Mouse (Mus musculus): Measurements from ENCODE around the gene Gm20458. TPM values are rescaled to one million over a fixed set of nuclear protein-coding genes. Genes with fewer than 3 reads are reported as not detected.

Gene Gm20458
- polyA plus RNA-seq, 1 experiment from 2014 or later: 23.3 TPM

- no peak overlapping the region for H3K4me2 ChIP-seq (ENCODE audit: low read length)
- H3K36me3 ChIP-seq (ENCODE audit: insufficient read depth, low read length): no peaks in the 10 kb centered on the region
- ATAC-seq (replicated peaks; ENCODE audit: low FRiP score, low read depth) (no peak), DNase-seq (ENCODE audit: low spot score) (no peak)
- no peaks in the 10 kb centered on the region for H3K9me3 ChIP-seq (replicated peaks; ENCODE audit: low read length)
- 60% methylated on average over 11 of the region's 14 CpGs for WGBS
- no peak overlapping the region for H3K4me3 ChIP-seq (replicated peaks; ENCODE audit: low read depth, low read length)
- TF ChIP-seq CTCF (IDR thresholded peaks at IDR 0.05; ENCODE audit: low read depth): no peak
- H3K4me1 ChIP-seq (replicated peaks; ENCODE audit: insufficient read depth, low read length): no peaks in the 10 kb centered on the region
- 0 out of 2 replicates have a peak overlapping the region, but pooled peaks have one; percentile 37 for H3K27ac ChIP-seq
- H3K9ac ChIP-seq (ENCODE audit: low read depth, low read length): no peak overlapping the region
- no peaks in the 10 kb centered on the region for H3K27me3 ChIP-seq (ENCODE audit: insufficient read depth, low read length)
Measured at GRCm38 (mm10) chr2:164512121-164512909, 51.5 kb downstream of the Gm20458 start.

- Histone ChIP-seq H3K36me3 (ENCODE audit: insufficient read depth, low read length) (no peaks in the 10 kb centered on the region), H3K4me1 (replicated peaks; ENCODE audit: insufficient read depth, low read length) (no peaks in the 10 kb centered on the region), H3K27me3 (ENCODE audit: insufficient read depth, low read length) (no peaks in the 10 kb centered on the region), H3K4me3 (replicated peaks; ENCODE audit: low read depth, low read length) (no peak overlapping the region), H3K9ac (ENCODE audit: low read depth, low read length) (no peak overlapping the region), H3K27ac (no peak overlapping the region), H3K4me2 (ENCODE audit: low read length) (no peak overlapping the region), H3K9me3 (replicated peaks; ENCODE audit: low read length) (no peaks in the 10 kb centered on the region)
- WGBS: 58% methylated on average over 8 of the region's 8 CpGs
- ATAC-seq (replicated peaks; ENCODE audit: low FRiP score, low read depth): no peak
- peak; percentile 42 for DNase-seq (ENCODE audit: low spot score)
- TF ChIP-seq CTCF (IDR thresholded peaks at IDR 0.05; ENCODE audit: low read depth): no peak
Measured at GRCm38 (mm10) chr2:164513389-164513788, 52.6 kb downstream of the Gm20458 start.

GRCm38 (mm10) chr2:164514916-164515315 lies 54.1 kb downstream of the Gm20458 start:
- TF ChIP-seq CTCF (IDR thresholded peaks at IDR 0.05; ENCODE audit: low read depth): no peak
- Histone ChIP-seq H3K27me3 (ENCODE audit: insufficient read depth, low read length) (no peaks in the 10 kb centered on the region), H3K4me2 (ENCODE audit: low read length) (no peak overlapping the region), H3K4me1 (replicated peaks; ENCODE audit: insufficient read depth, low read length) (no peaks in the 10 kb centered on the region), H3K36me3 (ENCODE audit: insufficient read depth, low read length) (no peaks in the 10 kb centered on the region), H3K4me3 (replicated peaks; ENCODE audit: low read depth, low read length) (no peak overlapping the region), H3K9me3 (replicated peaks; ENCODE audit: low read length) (no peaks in the 10 kb centered on the region), H3K27ac (no peak overlapping the region), H3K9ac (ENCODE audit: low read depth, low read length) (no peak overlapping the region)
- ATAC-seq (replicated peaks; ENCODE audit: low FRiP score, low read depth) (no peak), DNase-seq (ENCODE audit: low spot score) (no peak)
- 83% methylated on average over 3 of the region's 3 CpGs for WGBS

GRCm38 (mm10) chr2:164515897-164516296 lies 55.1 kb downstream of the Gm20458 start:
- H3K9ac ChIP-seq (ENCODE audit: low read depth, low read length): no peak overlapping the region
- no peak overlapping the region for H3K27ac ChIP-seq
- H3K27me3 ChIP-seq (ENCODE audit: insufficient read depth, low read length): no peaks in the 10 kb centered on the region
- H3K36me3 ChIP-seq (ENCODE audit: insufficient read depth, low read length): no peaks in the 10 kb centered on the region
- no peaks in the 10 kb centered on the region for H3K4me1 ChIP-seq (replicated peaks; ENCODE audit: insufficient read depth, low read length)
- H3K4me2 ChIP-seq (ENCODE audit: low read length): no peak overlapping the region
- TF ChIP-seq CTCF (IDR thresholded peaks at IDR 0.05; ENCODE audit: low read depth): no peak
- no peaks in the 10 kb centered on the region for H3K9me3 ChIP-seq (replicated peaks; ENCODE audit: low read length)
- WGBS: 60% methylated on average over 9 of the region's 9 CpGs
- DNase-seq (ENCODE audit: low spot score) (no peak), ATAC-seq (replicated peaks; ENCODE audit: low FRiP score, low read depth) (no peak)
- no peak overlapping the region for H3K4me3 ChIP-seq (replicated peaks; ENCODE audit: low read depth, low read length)

- H3K9me3 ChIP-seq (replicated peaks; ENCODE audit: low read length): no peaks in the 10 kb centered on the region
- TF ChIP-seq CTCF (IDR thresholded peaks at IDR 0.05; ENCODE audit: low read depth): no peak
- 82% methylated on average over 11 of the region's 11 CpGs for WGBS
- no peaks in the 10 kb centered on the region for H3K36me3 ChIP-seq (ENCODE audit: insufficient read depth, low read length)
- no peak overlapping the region for H3K27ac ChIP-seq
- no peak for DNase-seq (ENCODE audit: low spot score)
- no peaks in the 10 kb centered on the region; the same call in 1 of the 2 replicates for H3K4me1 ChIP-seq (replicated peaks; ENCODE audit: insufficient read depth, low read length)
- no peak overlapping the region for H3K4me2 ChIP-seq (ENCODE audit: low read length)
- H3K9ac ChIP-seq (ENCODE audit: low read depth, low read length): no peak overlapping the region
- no peak overlapping the region for H3K4me3 ChIP-seq (replicated peaks; ENCODE audit: low read depth, low read length)
- no peaks in the 10 kb centered on the region for H3K27me3 ChIP-seq (ENCODE audit: insufficient read depth, low read length)
- no peak for ATAC-seq (replicated peaks; ENCODE audit: low FRiP score, low read depth)
Measured at GRCm38 (mm10) chr2:164516592-164516991, 55.8 kb downstream of the Gm20458 start.

- 38% methylated on average over 9 of the region's 10 CpGs for WGBS
- Histone ChIP-seq H3K4me3 (replicated peaks; ENCODE audit: low read depth, low read length) (no peak overlapping the region), H3K36me3 (ENCODE audit: insufficient read depth, low read length) (no peaks in the 10 kb centered on the region), H3K27me3 (ENCODE audit: insufficient read depth, low read length) (no peaks in the 10 kb centered on the region), H3K4me1 (replicated peaks; ENCODE audit: insufficient read depth, low read length) (no peaks in the 10 kb centered on the region; the same call in 1 of the 2 replicates), H3K9ac (ENCODE audit: low read depth, low read length) (no peak overlapping the region), H3K27ac (peak overlapping the region; percentile 47), H3K9me3 (replicated peaks; ENCODE audit: low read length) (no peaks in the 10 kb centered on the region), H3K4me2 (ENCODE audit: low read length) (no peak overlapping the region)
- peak; percentile 89 for TF ChIP-seq CTCF (IDR thresholded peaks at IDR 0.05; ENCODE audit: low read depth)
- DNase-seq (ENCODE audit: low spot score): peak; percentile 66
- no peak; the same call in 1 of the 2 replicates for ATAC-seq (replicated peaks; ENCODE audit: low FRiP score, low read depth)
Measured at GRCm38 (mm10) chr2:164517485-164518221, 56.9 kb downstream of the Gm20458 start.

Data from kidney, postnatal 0 days (tissue).